Mouse (Mus musculus): ENCODE data around the gene Thada.
A peak's percentile ranks its signal among the peaks of the same experiment; 100 is the strongest.
"Not testable (repeated sequence)": the region's sequence is repeated elsewhere in the genome, so short reads cannot be mapped to it uniquely, and the experiment has no call there.

The Thada gene

DNA sequence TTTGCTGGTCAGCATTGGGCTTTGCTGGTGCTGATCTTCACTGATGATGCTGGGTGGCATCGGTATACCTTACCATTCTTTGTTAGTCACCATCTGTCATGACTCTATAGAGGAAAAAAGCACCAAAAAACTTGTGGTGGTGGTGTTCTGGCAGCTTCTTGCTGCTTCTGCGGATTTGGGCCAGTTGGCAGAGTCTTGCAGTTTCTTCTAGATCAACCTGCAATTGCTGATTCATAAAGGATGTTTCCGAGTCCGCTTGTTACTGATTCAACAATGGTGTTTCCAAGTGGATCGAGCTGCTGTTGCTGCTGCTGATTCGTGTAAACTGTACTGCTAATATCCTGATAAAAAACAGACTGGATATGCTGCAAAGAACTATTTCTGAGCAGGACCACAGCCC, 168.0 kb downstream of the Thada start:
- no peak for DNase-seq (ENCODE audit: low read depth, low spot score)

DNA sequence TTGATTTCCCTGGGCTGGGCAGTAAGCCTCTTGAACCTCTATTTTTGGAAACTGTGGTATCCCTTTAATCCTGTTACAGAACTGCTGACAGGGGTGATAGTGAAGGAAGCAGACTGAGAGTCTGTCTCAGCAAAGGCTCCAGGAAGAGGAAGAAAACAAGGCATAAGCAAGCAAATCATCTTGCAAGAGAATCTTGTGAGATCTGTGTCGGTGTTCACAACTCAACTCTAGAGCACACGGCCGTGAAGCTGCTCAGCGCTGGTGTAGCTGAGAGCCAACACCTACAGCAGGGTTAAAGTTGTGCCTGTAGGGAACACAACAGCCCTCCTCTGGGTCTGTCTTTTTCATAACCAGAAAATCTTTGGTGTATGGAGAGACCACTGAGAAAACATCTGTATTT, 172.8 kb downstream of the Thada start:
- peak; percentile 52 for DNase-seq (ENCODE audit: low read depth, low spot score)

DNA sequence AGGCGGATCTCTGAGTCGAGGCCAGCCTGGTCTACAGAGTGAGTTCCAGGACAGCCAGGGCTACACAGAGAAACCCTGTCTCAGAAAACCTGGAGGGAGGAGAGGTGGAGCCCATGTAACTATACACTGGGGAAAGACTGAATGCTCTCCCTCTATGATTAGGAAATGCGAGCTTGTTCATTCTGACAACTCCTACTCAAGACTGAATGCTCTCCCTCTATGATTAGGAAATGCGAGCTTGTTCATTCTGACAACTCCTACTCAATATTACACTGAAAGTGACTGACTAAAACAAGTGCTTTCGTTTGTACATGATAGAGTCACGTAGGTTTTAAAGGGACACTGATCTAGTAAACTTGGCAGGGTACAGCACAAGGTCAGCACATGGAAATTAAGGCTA, 174.8 kb downstream of the Thada start:
- not testable (repeated sequence) for DNase-seq (ENCODE audit: low read depth, low spot score)

DNA sequence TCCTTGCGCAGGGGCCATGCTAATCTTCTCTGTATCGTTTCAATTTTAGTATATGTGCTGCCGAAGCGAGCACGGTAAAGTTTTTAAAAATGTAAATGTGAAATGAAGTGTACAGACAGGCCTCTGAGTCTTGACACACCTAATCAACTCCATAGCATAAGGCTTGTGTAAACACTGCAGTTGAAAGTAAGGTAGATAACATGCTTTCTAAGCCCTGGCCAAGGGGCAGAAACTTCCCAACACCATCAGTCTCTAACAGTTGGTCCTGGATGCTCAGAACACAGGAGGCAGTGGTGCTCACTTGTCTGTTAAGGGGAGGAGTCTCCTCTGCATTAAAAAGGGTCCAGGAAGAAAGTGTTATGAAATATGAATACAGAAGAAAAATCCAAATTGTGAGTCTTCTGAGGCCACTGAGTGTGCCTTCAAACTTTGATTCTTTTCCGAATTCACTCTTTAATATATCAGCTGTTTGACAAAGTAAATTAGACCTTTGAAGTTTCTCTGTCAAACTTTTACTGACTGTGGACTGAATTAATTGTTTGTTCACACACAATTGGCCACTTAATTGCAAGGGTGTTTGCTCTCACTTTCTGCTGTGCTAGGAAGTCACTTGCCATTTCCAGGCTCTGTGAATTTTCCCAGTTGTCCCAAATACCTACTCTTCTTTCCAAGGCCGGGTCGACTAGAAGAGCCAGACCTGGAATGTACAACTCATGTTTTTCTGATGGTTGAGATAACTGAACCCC, 178.2 kb downstream of the Thada start:
- DNase-seq (ENCODE audit: low read depth, low spot score), result no peak

DNA sequence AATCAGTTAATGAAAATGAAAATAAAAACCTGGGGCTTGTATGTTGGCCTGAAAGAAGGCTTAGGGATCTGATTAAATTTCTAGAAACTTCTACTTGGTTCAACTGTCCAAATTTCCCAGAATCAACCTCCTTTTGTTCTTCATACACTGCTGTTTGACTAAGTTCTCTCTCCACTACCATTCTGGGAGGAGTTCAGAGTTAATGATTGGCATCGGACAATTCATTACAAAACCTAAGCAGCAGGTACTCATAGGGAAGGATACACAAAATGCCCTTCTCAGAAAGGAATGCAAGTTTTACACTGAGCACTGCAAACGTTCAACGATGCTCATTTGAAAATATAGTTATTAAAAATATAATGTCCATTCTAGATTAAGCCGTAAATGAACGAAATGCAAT, 179.5 kb downstream of the Thada start:
- DNase-seq (ENCODE audit: low read depth, low spot score), result no peak

DNA sequence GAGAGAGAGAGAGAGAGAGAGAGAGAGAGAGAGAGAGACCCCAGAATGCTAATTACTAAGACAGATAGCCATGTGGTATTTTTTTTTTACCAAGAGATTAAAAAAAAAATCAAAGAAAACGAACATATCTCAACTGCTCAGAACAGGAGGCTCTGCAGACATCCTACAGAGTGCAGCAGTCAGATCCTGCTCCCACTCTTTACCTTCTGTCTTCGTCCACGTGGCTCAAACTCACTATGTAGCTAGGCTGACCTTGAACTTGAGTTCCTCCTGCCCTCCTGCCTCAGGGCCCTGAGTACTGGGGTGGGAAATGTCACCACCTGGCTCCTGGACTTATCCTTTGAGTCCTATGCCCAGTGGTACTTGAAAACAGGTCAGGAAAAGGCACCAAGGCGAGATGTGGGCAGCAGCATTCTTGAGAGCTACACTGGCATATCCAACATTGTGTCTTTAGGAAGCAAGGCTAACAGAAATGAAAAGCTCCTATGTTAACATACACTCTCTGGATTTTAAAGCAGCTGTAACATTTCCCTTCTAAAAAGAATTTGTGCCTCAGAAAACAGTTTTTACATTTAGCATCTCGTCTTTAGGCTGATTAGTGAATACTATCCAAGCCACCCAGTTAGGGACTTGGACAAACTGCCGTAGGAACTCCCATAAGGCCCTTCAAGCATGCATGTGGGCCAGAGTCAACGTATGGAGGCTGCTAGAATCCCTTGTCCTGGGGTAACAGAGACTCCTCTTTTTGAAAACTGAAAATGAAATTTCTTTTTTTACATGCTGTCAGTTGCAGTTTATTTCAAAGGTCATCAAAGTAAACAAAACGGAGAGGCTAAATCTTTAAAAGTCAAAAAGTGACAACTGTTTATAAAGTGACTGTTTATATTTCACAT, 183.4 kb downstream of the Thada start:
- no peak for DNase-seq (ENCODE audit: low read depth, low spot score)

DNA sequence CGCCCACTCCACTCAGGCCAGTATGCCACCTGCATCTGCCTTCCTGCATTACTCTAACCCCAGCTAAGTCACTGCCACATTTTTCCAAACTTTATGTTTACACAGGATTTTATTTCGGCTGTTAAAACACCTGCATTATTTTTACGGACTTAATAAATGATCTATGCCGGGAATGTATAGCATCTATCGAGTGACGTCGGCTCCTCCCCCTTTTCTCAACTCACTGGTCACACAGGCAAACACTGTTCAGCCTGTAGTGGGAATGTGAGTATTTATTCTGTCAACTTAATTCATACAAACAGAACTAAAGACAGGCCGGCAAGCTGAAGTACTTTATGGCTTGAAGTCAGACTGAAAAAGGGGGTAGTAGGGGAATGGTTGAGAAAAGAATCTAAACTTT, 187.0 kb downstream of the Thada start:
- DNase-seq (ENCODE audit: low read depth, low spot score), result no peak

DNA sequence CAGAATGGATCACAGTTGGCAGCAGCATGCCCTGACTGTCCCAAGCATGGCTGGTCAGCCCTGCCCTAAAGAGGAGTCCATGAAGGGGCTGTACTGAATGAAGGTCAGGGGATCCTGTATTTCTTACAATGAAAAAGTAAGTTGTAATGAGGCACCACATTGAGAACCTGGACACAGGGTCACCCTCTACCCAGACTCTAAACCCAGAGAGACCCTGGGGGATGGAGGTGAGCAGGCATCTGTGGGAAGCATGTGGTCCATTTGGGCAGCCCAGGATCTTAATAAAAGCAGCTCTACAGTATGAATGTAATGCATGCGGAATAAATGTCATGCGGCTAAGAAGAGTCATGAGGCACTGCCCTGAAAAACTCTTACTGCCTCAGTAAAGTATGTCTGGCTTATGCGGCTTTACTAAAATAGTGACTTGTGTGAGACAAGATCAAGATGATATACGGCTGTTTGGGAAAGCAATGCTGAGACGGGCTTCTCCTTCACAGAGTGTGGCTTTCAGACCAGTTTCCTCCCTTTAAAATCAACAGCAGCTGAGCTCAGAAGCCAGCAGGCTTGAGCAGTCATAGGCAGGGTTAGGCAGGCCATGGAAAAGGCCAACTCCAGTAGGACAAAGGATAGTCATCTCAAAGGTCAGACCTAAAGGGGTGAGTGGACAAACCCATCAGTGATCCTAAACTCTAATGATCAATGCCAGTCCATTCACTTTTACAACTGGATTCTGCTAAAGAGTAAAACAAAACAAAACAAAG, 187.6 kb downstream of the Thada start:
- DNase-seq (ENCODE audit: low read depth, low spot score), result no peak

DNA sequence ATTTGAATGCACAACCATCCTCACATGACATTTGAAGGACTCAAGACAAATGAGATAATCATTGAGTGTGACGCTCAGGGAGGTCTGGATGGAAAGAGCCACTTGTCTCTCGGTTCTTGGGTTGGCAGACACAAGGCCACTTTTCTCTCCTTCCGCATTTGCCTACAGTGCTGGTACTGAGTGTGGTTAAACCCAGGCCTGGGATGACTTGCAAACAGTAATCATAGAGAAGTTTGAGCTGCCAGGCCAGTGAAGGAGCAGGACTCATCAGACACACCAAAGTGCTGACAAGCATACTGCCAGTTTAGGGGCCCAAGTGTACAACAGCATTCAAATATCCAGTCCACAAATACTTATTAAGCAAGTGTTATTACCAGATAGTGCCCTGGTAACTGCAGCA, 191.0 kb downstream of the Thada start:
- no peak for DNase-seq (ENCODE audit: low read depth, low spot score)

DNA sequence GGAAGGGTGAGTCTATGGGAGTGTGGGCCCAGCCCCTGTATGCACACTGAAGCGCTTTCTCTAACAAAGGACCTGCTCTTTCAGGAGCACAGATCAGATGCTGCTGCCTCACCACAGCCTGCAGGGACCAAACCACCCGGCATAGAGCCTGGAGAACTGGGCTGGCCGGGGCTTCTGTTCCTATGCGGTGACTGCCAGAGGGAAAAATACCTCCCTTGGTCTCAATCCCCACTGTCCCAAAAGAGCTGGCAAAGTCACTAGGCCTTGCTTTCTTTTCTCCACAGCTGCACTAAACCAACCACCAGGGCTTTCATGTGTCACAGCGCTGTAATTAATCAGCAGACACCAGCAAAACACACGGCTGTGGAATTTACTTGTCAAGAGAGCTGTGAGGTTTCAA, 191.8 kb downstream of the Thada start:
- DNase-seq (ENCODE audit: low read depth, low spot score), result no peak

DNA sequence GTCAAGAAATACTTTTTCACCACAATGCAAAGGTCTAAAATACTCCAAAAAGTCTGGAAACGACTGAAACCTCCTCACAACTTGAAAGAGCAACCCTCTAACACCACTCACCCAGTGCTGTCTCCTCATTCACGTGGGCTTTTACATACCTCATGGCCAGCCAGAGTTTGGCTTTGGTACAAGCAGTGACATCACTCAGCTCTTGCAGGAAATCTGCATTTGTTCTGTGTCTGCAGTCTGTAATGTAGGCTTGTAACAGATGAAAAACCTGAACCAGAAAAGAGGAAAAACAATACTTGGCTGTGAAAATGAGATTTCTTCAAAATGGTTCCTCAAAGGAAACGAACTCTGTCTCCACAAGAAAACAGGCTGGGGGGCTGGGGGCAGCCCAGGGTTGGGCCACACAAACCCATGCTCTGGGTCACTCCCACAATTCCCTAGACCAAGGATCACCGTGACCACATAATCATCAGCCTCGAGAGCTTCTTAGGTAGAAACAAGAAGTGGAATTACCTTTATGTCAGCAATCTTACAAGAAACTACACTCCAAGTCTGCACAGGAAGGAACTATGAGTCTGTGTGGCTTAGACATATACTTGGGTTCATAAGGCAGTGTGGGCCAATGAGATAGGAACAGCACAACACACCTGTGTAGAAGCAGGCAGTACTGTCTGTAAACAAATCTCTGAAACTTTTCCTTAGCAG, 193.3 kb downstream of the Thada start:
- no peak for DNase-seq (ENCODE audit: low read depth, low spot score)

DNA sequence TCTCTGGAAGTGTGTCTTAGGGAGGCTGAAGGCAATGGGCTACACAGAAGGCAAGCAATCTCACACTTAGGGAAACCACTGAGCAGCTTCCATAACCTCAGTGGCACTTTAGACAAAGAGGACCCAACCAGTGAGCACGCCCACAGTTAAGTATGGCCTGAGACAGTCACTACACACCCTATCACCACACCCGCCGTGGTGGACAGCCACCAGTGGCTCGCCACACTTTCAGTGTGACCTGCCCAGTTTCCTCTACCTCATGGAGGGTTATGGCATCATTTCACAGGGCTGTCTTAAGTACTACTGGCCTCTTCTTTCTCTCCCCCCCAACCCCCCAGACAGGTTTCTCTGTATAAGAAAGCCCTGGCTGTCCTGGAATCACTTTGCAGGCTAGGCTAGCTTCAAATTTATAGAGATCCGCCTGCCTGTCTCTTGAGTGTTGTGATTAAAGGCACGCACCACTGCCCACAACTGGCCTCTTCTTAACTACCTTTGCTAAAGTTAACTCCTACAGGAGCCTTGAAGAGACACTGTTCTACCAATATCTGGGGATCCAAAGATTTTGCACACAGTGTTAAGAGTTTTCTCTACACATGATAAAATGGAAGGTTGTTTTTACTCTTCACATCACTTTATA, 194.3 kb downstream of the Thada start:
- DNase-seq (ENCODE audit: low read depth, low spot score), result no peak

DNA sequence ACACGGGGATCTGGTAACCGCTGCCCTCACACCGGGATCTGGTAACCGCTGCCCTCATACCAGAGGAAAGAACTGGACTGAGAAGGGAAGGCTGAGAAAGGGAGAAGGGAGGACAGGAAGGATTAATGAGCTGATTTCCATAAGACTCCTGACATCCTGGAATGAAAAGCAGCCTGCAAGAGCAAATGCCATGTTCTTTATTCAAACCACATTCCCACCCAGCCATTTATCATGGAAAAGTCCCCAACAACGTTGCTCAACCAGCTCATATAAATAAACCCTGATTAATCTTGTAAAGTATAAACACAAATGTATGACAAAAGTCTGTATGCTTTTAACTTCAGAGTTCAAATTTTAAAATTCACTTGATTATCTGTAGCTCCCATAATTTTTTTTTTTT, 196.3 kb downstream of the Thada start:
- DNase-seq (ENCODE audit: low read depth, low spot score), result no peak

DNA sequence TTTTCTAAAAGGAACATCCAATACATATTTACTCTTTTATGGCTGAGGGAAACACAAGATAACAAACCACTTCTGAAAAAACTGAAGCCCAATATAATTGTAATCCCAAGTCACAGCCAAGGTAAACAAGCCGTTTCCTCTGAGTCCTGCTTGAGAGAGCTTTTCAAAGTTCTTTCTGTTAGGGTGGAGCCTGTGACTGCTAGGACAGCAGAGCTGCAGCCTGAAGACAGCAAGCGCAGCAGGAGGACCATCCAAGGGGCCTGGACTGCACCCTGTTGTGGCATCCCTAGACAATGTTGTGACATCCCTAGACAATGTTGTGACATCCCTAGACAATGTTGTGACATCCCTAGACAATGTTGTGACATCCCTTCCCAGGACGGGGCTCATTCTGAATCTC, 197.6 kb downstream of the Thada start:
- no peak for DNase-seq (ENCODE audit: low read depth, low spot score)

DNA sequence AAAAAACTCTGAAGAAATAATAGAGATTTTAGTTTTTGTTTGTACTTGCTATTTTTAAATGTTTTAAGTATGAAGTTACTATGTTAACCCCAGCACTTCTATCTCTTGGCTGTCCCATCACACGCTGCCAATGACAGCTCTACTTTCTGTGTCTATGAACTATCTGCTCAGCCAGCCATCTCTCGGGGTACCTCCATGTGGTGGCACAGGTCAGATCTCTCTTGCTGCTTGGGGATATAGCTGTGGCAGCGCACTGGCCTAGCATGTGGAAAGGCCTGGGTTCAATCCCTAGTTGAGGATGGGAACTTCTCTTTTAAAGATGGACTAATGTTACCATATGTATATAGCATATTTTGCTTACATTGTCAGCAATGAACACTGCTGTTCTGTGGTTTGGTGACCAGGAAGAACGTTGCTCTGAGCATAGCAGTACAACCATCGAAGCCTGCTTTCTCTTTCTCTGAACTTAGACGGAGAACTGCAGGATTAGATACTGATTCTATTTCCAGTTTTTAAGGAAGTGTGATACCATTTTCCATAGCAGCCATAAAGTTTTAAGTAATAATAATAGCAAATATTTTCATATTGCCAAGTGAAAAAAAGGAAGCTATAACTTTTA, 198.4 kb downstream of the Thada start:
- no peak for DNase-seq (ENCODE audit: low read depth, low spot score)

DNA sequence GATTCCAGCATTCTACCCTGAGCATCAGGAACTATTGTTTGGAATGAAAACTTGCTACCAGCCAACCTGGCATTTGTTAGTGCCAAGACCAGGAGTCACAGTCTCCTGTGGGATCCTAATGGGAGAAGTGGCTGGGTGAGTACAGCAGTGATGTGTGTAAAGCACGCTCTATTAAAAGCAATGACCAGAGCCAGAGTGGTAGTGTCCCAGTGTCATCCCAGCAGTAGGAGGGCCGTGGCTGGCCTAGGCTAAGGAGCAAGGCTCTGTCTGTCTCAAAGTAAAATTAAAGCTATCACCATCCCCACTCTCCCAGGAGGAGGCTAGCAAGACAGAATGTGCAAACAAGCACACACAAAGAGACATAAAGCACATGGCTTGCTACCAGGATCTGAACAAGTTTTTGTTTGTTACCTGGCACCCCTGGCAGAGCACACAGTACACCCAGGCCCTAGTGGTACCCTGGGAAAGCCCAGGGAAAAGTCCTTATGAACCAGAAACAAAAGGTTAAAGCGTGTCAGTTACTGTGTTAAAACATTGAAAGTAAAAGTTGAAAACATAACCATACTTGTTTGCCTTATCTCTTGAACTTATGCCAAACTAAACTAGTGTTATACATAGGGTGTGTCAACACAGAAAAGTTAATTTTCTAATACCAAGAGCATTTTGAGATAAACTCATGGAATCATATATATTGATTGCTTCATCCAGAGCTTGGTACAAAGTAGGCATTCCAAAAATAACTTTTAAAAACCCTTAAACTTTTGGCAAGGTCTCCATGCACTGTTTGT, 199.7 kb downstream of the Thada start:
- DNase-seq (ENCODE audit: low read depth, low spot score), result no peak

DNA sequence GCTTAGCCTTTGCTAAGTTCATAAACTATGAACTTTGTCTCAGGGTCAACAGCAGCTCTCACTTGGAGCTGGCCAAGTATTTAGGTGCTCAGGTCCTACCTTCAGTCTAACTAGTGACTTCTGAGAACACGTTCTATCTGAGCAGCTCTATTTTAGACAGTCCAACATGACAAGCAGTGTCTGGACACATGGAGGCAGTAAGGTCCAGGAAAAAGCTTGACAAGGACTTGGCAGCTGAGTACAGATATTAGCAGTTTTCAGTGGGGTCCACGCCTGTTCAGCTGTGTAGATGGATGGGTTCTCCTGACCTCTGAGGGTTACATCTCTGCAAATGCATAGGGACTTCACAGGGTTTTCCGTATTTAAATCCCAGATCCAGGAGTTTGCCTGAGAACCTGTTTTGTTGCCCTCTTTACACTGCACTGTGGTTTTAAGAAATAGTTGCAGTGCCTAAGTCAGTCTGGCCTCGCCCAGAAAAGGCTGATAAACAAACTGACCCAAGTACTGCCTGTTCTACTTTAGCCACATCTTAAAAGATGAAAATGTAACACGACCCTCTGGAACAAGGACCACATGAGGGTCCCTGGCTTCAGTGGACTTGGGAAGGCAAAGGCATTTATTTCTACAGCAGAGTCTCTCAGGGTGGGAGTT, 200.4 kb downstream of the Thada start:
- DNase-seq (ENCODE audit: low read depth, low spot score), result no peak

DNA sequence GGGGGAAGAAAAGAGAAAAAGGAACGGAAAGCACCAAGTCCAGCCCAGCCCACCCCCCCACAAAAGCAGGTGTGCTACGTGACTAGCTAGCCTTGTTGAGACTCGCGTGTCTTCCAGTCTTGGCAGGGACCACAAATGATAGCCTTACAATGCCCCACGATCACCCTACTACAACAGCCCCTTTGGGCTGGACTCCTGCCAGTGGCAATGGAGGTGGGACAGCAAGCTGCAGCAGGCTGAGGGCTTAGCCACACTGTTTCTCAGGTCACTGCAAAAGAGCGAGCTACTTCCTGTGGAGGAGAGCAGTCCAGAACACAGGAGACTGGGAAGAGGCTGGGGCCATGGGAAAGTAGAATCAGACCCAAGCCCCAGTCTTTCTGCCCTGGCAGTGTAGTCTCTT, 201.7 kb downstream of the Thada start:
- no peak for DNase-seq (ENCODE audit: low read depth, low spot score)

DNA sequence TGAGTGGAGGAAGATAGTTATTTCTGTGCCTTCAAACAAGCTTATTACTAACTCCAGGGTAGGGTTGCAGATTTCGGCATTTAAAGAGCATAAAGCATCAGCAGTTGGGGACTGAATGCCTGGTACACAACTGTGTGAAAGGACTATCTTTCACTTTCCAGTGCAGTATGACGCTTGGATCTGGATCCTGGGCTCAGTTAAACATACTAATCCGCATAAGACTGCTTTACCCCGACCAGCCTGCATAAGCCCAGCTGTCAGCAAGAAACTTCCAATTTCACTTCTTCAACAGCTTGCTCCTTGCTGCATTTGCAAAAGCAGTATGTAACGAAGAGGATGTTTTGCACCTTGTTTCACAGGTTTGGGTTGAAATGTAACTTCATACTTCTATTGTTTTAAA, 202.4 kb downstream of the Thada start:
- no peak for DNase-seq (ENCODE audit: low read depth, low spot score)

Measured in retina, adult 2 months (tissue).